Comparison of ENCODE assay signal across 24 mouse cellular contexts in genomic region chr1:37572528-37573272, GRCm38 (mm10). TPM values are rescaled to one million over a fixed set of nuclear protein-coding genes. Genes with fewer than 3 reads are reported as not detected.
DNase-seq lines count a peak whose midpoint lies in the region; ATAC-seq and TF ChIP-seq lines count a peak whose summit lies in the region.
"Had no signal": no experiment of that assay in that cellular context is flagged by ENCODE, and none has a peak within 500 bp of the region (broad histone marks: within the 10 kb centered on the region; RNA-seq: fewer than 3 reads in every experiment).

No protein-coding gene starts in this region.

- no peak overlapping the region for H3K4me2 ChIP-seq in intestine, postnatal 0 days (replicated peaks; ENCODE audit: low read depth)
- no peak overlapping the region for H3K4me2 ChIP-seq in intestine, embryonic 16.5 days (ENCODE audit: low read depth, low read length)
- H3K4me2 ChIP-seq: forebrain, embryonic 13.5 days; heart, embryonic 15.5 days; hindbrain, embryonic 14.5 days; liver, embryonic 15.5 days; lung, embryonic 15.5 days; neural tube, embryonic 15.5 days had no signal

- H3K27me3 ChIP-seq in intestine, postnatal 0 days (replicated peaks; ENCODE audit: control insufficient read depth, insufficient read depth, low read length) = no peaks in the 10 kb centered on the region
- H3K27me3 ChIP-seq in intestine, embryonic 16.5 days (replicated peaks; ENCODE audit: control insufficient read depth, insufficient read depth, low read length) = no peaks in the 10 kb centered on the region
- H3K27me3 ChIP-seq: forebrain, embryonic 13.5 days; heart, embryonic 15.5 days; liver, embryonic 15.5 days; lung, embryonic 15.5 days; neural tube, embryonic 15.5 days had no signal

- no peaks in the 10 kb centered on the region; the same call in 1 of the 2 replicates for H3K4me1 ChIP-seq in intestine, postnatal 0 days (replicated peaks; ENCODE audit: control insufficient read depth, insufficient read depth, low read length)
- no peaks in the 10 kb centered on the region for H3K4me1 ChIP-seq in intestine, embryonic 16.5 days (ENCODE audit: control insufficient read depth, insufficient read depth, low read length)
- H3K4me1 ChIP-seq: forebrain, embryonic 13.5 days; heart, embryonic 15.5 days; liver, embryonic 15.5 days; lung, embryonic 15.5 days; neural tube, embryonic 15.5 days had no signal

- H3K9ac ChIP-seq in intestine, postnatal 0 days (ENCODE audit: low read depth, low read length) = no peak overlapping the region
- no peak overlapping the region for H3K9ac ChIP-seq in intestine, embryonic 16.5 days (ENCODE audit: low read depth, low read length)
- H3K9ac ChIP-seq: forebrain, embryonic 13.5 days; heart, embryonic 15.5 days; hindbrain, embryonic 14.5 days; liver, embryonic 15.5 days; lung, embryonic 15.5 days; neural tube, embryonic 15.5 days had no signal

- TF ChIP-seq CTCF in intestine, postnatal 0 days (IDR thresholded peaks at IDR 0.05; ENCODE audit: low read depth) = no peak

- ATAC-seq in intestine, postnatal 0 days = no peak
- no peak for ATAC-seq in intestine, embryonic 16.5 days
- ATAC-seq: activated CD4-positive, CD25-positive, alpha-beta regulatory T cell, adult 4 months; forebrain, embryonic 13.5 days; midbrain, embryonic 16.5 days had no signal

- H3K9me3 ChIP-seq in intestine, postnatal 0 days (ENCODE audit: control insufficient read depth) = no peaks in the 10 kb centered on the region
- H3K9me3 ChIP-seq in intestine, embryonic 16.5 days (ENCODE audit: control insufficient read depth, low read length) = no peaks in the 10 kb centered on the region
- H3K9me3 ChIP-seq: forebrain, embryonic 13.5 days; heart, embryonic 15.5 days; liver, embryonic 15.5 days; lung, embryonic 15.5 days; neural tube, embryonic 15.5 days had no signal

- peak; percentile 46 for DNase-seq in cerebellum, adult 11-12 months
- peak; percentile 43 for DNase-seq in cerebellum, adult 8-10 months
- peak; percentile 13 to 29 for DNase-seq in cerebellum, postnatal 36 days
- no peak for DNase-seq in left cerebral cortex, adult 18-20 months (ENCODE audit: low spot score in 2 of 2)
- no peak for DNase-seq in frontal cortex, postnatal 14 days (ENCODE audit: low spot score in 2 of 2)
- DNase-seq: adrenal gland, adult 8-10 months; embryo, embryonic 11 days; kidney, postnatal 36 days; layer of hippocampus, postnatal 36 days; liver; right cerebral cortex, adult 18-20 months; right cerebral cortex, postnatal 4 days; thymus, postnatal 36 days had no signal

- H3K27ac ChIP-seq in intestine, postnatal 0 days (ENCODE audit: low read depth, low read length) = peak overlapping the region; percentile 21; the same call in 1 of the 2 replicates
- H3K27ac ChIP-seq in intestine, embryonic 16.5 days (ENCODE audit: low read length) = no peak overlapping the region
- H3K27ac ChIP-seq: forebrain, embryonic 13.5 days; heart, embryonic 15.5 days; hindbrain, embryonic 14.5 days; liver, embryonic 15.5 days; lung, embryonic 15.5 days; macrophage; neural tube, embryonic 15.5 days had no signal

- H3K36me3 ChIP-seq in intestine, postnatal 0 days (ENCODE audit: control insufficient read depth, insufficient read depth) = no peaks in the 10 kb centered on the region
- H3K36me3 ChIP-seq in intestine, embryonic 16.5 days (ENCODE audit: control insufficient read depth, insufficient read depth, low read length) = no peaks in the 10 kb centered on the region
- H3K36me3 ChIP-seq: heart, embryonic 15.5 days; liver, embryonic 15.5 days; lung, embryonic 15.5 days; neural tube, embryonic 15.5 days had no signal

- H3K4me3 ChIP-seq in intestine, postnatal 0 days (ENCODE audit: low read depth, low read length) = no peak overlapping the region
- no peak overlapping the region for H3K4me3 ChIP-seq in intestine, embryonic 16.5 days (ENCODE audit: low read length)
- H3K4me3 ChIP-seq: forebrain, embryonic 13.5 days; heart, embryonic 15.5 days; liver, embryonic 15.5 days; lung, embryonic 15.5 days; neural tube, embryonic 15.5 days had no signal

- 38% methylated on average over 10 of the region's 10 CpGs for WGBS in intestine, postnatal 0 days
- WGBS in intestine, embryonic 16.5 days = 52% methylated on average over 10 of the region's 10 CpGs

RNA-seq across cellular contexts. Expression of gene Mgat4a, which starts 31.9 kb away (rescaled TPM):
- 59.1 and 64.0 TPM in 2 replicates for polyA plus RNA-seq in intestine, postnatal 0 days (2015; fragmentation: Nextera tagmentation; extraction: Ambion mirVana)
- 48.7 and 50.1 TPM in 2 replicates for polyA plus RNA-seq in intestine, embryonic 16.5 days (2015; fragmentation: Nextera tagmentation; extraction: Ambion mirVana)
- total RNA-seq in left cerebral cortex, adult 18-20 months (2021) = 10 to 100 TPM; 31.7 to 35.0 TPM

Comparison
In these comparisons a context has a peak if more than half of its experiments do, and no peak if none do; other contexts are left out.
1. DNase-seq: peak in cerebellum, adult 11-12 months (single experiment), cerebellum, adult 8-10 months (single experiment) and cerebellum, postnatal 36 days (2 of 2); none in left cerebral cortex, adult 18-20 months (0 of 2) and frontal cortex, postnatal 14 days (0 of 2).